Mouse (Mus musculus) heart, postnatal 36 days (tissue): ENCODE results near the gene Capzb. TPM values are rescaled to one million over a fixed set of nuclear protein-coding genes. Genes with fewer than 3 reads are reported as not detected.
A peak's percentile ranks its signal among the peaks of the same experiment; 100 is the strongest.

ENCODE experiments used
- DNase-seq, 2 experiments: peaks; one replicate each; pipeline ENCODE4 v3.0.0; 2021 to 2022
- intact Hi-C: fragments of 180-260 bp; cut with DNase I; formaldehyde crosslinking; loops from one replicate; pipeline ENCODE4 v1.15.1; 2025
- total RNA-seq, 2 experiments: library from RNA; stranded (reverse); gene quantifications; 2 replicates each; pipeline ENCODE4 v1.2.3; 2021

The Capzb gene
- total RNA-seq: 100 to 1,000 TPM; 393 to 443 TPM

- intact Hi-C loops: loop anchor here (1.0 to 5.0 kb wide), 3 partner anchors 30 to 62 kb away; no protein-coding TSS in a partner anchor
- DNase-seq: peak; percentile 95 to 97
Observed at GRCm38 (mm10) chr4:139192499-139193175, at the start of gene Capzb. Gene Capzb, plus strand, starts transcription at chr4:139192899.

- intact Hi-C loops: loop anchor here (5.0 kb wide), 1 partner anchor 44 kb away; no protein-coding TSS in a partner anchor
- no peak for DNase-seq
Observed at GRCm38 (mm10) chr4:139142985-139143384, 49.7 kb upstream of the Capzb start.

DNA sequence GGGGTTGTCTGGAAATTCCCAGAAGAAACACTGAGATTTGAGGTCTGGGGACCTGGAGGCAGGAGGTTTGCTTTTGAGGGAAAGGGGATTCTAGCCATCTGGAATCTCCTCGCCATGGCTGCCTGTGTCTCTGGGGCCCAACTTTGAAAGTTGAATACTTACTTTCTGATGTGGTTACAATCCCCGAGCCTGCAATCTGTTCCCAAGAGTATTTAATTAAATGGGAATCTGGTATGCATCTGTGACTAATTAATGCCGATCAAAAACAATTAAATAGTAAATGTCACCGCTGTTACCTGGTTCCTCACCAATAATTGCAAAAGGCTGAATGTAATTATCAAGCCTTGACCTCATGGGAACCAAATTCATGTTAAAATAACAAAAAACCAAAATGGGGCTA, 48.1 kb upstream of the Capzb start:
- intact Hi-C loops: loop anchor here (5.0 kb wide), 1 partner anchor 43 kb away; no protein-coding TSS in a partner anchor
- DNase-seq: no peak

DNA sequence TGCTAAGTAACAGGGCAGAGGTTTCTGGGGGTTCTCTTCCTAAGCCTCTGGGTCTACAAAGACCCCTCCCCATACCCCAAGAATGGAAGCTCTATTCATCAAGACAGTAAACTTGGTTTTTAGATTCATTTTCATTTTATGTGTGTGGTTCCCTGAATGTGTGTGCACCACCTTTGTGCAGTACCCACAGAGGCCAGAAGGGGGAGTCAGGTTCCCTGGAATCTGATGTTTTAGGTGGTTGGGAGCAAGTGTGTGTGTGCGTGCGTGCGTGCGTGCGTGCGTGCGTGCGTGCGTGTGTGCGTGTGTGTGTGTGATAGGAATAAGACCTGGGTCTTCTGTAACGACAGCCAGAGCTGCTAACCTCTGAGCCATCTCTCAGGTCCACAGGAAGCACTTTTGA, 47.5 kb upstream of the Capzb start:
- DNase-seq: no peak
- intact Hi-C loops: no loop called here

DNA sequence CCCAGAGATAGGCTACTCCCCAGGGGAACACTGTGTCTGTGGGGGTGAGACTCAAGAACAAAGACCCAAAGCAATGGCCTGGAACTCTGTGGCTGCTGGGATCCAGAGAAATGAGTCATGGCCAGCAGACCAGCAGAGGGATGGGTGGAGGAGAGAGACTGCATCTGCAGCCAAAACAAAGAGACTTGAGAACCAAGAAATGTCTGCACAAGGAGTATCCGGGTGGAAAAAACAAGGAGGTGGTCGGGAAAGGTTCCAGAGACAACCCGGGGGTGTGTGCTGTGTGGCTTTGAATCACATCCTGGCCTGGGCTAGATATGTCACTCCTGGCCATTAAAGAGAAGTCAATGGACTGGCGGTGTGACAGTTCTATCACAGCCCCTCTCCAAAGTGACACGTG, 45.9 kb upstream of the Capzb start:
- intact Hi-C loops: no loop called here
- DNase-seq: peak; percentile 57 to 61

GRCm38 (mm10) chr4:139151370-139151769, 41.3 kb upstream of the Capzb start:
- intact Hi-C loops: no loop called here
- DNase-seq: no peak

DNA sequence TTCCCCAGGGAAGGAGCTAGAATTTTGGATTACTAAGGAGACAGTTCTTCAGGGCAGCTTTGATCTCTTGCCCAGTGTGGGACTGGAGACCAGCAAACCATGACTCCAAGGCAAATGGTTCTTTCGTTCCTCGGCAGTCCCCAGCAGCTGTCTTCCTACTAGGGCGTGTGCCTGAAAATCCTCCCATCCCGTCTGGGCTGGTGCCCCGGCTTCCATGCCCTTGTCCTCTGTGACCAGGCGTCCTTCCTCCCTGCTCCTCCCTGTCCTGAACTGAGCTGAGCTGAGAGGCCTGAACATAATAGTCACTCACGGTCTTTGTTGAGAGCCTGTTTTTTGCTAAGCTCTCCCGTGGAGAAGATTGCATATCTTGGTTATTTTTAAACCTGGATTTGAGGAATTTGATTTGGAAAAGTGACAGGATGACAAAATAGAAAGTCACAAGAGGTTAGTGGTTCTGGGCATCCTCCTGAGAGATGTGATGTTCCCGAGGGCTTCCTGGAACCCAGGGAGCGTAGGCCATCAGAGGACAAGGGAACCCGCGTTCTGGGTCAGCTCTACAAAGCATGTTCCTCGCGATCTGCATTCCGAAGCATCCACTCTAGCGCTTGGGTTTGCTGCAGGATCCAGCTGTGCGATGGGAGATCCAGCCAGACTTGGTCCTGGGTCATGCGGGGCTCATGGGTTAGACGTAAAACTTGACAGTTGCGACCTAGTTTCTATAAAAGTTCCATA, 38.0 kb upstream of the Capzb start:
- peak; percentile 60 to 74 for DNase-seq
- intact Hi-C loops: no loop called here

- DNase-seq: no peak
- intact Hi-C loops: no loop called here
Observed at GRCm38 (mm10) chr4:139156538-139156937, 36.2 kb upstream of the Capzb start.

DNA sequence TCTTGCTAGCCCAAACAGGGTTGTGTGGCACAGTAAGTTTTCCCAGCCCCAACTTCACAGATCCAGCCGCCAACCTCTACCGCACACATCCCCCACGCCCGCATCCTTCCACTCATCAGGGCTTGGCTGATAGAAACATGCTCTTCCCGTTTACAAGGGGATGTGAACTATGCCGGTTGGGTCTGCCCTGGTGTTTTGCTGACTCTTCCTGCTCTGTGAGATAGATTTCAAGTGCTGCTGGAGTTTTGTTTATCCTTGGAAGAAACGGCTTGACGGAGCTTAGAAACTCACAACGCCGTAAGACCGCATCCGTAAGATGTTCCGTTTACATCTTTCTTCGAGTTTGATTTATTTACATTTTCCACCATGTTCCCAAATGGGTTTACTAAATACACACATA, 34.3 kb upstream of the Capzb start:
- intact Hi-C loops: no loop called here

GRCm38 (mm10) chr4:139161076-139161475, 31.6 kb upstream of the Capzb start:
- intact Hi-C loops: no loop called here
- DNase-seq: no peak

More for the DNA sequence above, 34.3 kb upstream of the Capzb start:
- DNase-seq: no peak

GRCm38 (mm10) chr4:139164082-139164481, 28.6 kb upstream of the Capzb start:
- intact Hi-C loops: no loop called here
- DNase-seq: no peak

DNA sequence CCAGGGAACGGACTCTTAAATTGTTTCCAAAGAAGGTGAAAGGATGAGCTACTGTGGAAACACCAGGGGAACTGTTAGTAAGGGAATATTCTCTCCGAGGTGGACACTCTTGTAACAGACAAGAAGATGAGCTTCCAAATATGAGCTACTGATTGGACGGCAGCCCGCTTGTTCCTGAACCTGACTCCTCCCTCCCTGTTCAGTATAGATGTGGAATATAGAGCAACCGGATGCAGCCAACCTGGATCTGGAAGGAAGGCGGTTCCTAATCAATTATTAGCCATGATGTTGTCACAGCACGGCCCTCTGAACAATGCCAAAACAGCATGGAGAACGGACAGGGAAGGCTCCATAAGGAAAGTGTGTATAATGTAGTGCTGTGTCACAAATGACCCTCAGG, 27.4 kb upstream of the Capzb start:
- intact Hi-C loops: no loop called here
- no peak for DNase-seq

DNA sequence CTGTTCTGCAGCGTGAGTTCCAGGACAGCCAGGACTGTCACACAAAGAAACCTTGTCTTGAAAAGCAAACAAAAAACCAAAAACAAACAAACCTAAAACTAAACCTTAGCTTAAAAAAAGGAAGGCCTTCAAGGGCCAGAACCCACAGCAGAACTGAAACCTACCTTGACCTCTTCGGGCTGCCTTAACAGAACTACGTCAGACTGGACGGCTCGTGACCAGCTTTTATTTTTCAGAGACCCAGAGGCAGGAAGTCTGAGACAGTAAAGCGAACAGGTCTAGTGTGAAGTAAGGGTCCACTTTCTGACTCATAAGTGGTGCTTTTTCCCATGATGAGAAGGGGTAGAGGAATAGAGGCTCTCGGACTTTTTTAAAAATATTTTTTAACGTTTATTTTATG, 26.5 kb upstream of the Capzb start:
- intact Hi-C loops: no loop called here
- DNase-seq: no peak

GRCm38 (mm10) chr4:139167107-139167506, 25.6 kb upstream of the Capzb start:
- DNase-seq: no peak
- intact Hi-C loops: no loop called here

DNA sequence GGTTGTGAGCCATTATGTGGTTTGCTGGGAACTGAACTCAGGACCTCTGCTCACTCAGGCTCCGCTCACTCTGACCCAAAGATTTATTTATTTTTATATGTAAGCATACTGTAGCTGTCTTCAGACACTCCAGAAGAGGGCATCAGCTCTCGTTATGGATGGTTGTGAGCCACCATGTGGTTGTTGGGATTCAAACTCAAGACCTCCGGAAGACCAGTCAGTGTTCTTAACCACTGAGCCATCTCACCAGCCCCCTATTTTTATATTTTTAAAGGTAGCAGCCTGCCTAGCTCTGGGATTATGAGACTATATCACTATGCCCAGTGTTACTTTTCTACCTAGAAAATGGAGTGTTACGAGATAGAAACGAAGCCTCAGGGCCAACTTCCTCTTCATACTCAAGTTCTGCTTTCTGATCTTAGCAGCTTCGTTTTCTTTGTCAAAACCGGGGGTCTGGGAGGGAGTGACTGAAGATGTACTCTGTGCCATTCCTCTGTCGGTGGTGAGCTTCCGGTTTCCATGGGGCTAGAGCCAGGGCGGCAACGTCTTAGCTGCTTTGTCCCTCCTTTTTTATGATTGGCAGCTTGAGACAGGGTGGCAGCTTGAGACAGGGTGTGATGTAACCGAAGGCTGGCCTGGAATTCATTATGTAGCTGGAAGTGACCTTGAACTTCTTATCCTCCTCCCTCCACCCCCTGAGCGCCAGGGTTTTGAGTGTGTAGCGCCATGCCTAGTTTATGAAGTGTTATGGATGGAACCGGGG, 23.5 kb upstream of the Capzb start:
- intact Hi-C loops: no loop called here
- DNase-seq: peak in 1 of 2 experiments; percentile 28

DNA sequence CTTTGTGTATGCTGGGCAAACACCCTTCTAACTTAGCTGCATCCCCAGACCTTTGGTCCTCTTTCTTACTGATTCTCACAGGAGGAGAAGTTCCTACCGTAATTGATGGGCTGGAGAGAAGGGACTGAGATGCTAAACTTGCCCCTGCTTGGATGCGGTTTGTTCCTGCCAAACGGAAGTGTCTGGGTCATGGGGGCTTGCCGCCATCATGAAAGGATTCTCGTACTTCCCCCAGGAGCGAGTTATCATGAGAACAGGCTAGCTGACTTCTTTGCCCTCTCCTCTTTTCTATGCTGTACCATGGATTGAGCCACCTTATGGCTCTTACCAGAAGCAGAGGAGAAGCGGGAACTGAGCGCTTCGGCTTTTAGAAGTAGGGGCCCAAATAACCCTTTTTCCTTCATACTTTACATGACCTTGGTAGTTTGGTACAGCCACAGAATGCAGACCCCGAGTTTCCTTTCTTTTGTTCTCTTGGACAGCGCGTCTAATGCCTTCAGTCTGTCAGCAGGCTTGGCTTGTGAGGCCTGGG, 22.9 kb upstream of the Capzb start:
- DNase-seq: no peak
- intact Hi-C loops: no loop called here

- intact Hi-C loops: no loop called here
- peak; percentile 71 to 78 for DNase-seq
Observed at GRCm38 (mm10) chr4:139175061-139175971, 17.4 kb upstream of the Capzb start.

DNA sequence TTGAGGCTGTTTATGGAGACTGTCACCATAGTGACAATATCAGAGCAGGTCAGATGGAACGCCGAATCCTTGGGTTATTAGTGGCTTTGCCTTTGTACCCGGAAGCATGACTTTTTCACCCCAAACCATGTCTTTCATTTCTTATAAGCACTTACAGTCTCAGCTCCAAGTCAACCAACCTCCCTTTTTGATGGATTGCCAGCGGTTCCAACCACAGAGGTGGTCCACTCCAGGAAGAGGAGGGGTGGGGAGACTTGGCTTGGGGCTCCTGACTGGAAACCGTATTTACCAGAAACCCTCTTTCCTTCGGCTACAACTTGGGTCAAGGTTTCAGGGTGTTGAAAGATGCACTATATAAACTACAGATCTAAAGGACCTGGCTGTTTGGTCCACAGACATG, 16.7 kb upstream of the Capzb start:
- peak; percentile 43 to 63 for DNase-seq
- intact Hi-C loops: no loop called here

DNA sequence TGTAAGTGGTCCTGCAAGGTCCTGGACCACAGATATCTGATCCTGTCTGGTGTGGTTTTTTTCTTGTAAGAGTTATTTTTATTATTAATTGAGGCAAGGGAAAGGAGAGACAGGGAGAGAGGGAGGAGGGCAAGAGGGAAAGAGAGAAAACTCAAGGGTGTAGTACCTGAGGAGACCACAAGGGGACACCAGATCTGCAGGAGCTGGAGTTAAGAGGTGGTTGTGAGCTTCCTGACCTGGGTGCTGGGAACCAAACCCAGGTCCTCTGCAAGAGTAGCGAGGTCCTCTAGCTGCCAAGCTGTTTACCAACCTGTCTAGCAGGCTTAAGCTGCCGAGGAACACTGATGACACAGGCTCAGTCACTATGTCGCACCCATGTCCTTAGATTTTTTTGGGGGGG, 14.8 kb upstream of the Capzb start:
- intact Hi-C loops: no loop called here
- DNase-seq: peak in 1 of 2 experiments; percentile 1

DNA sequence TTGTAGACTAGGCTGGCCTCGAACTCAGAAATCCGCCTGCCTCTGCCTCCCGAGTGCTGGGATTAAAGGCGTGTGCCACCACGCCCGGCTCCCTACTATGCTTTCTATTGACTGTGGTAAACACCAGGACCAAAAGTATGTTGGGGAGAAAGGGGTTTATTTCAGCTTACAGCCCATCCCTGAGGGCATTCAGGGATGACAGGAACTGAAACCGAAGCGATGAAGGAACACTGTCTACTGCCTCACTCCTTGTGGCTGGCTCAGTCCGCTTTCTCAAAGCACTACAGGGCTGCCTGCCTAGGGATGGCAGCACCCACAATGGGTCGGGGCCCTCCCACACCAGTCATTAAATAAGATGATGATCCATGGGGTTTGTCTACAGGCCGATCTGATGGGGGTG, 14.3 kb upstream of the Capzb start:
- DNase-seq: no peak
- intact Hi-C loops: no loop called here
